Mouse (Mus musculus) myocyte (in vitro differentiated cells): ENCODE measurements around the gene Wrnip1. TPM values are rescaled to one million over a fixed set of nuclear protein-coding genes. Genes with fewer than 3 reads are reported as not detected.

Source experiments
- H3K27me3 ChIP-seq: one replicate; pipeline ENCODE4 v1.6.1; 2011; ENCODE audit not compliant: control insufficient read depth, insufficient read depth, insufficient read length
- H3K36me3 ChIP-seq: one replicate; pipeline ENCODE4 v1.6.1; 2011; ENCODE audit not compliant: control insufficient read depth, insufficient read depth
- H3K4me2 ChIP-seq: one replicate; pipeline ENCODE4 v1.6.1; 2011; ENCODE audit warnings: low read depth, control low read depth
- H3K4me3 ChIP-seq: one replicate; pipeline ENCODE4 v1.5.1; 2011; ENCODE audit warnings: mild to moderate bottlenecking, control low read depth, moderate library complexity
- H3K79me2 ChIP-seq: one replicate; pipeline ENCODE4 v1.6.1; 2011; ENCODE audit not compliant: control insufficient read depth, insufficient read depth
- H3ac ChIP-seq: one replicate; pipeline ENCODE4 v1.6.1; 2011; ENCODE audit not compliant: control insufficient read depth, insufficient read length
- CEBPB ChIP-seq: IDR thresholded peaks from 2 replicates; pipeline ENCODE4 v1.6.1; 2011; ENCODE audit warnings: mild to moderate bottlenecking, moderate library complexity; ENCODE audit not compliant: poor library complexity, insufficient read depth, severe bottlenecking
- E2F4 ChIP-seq: IDR thresholded peaks from one replicate; pipeline ENCODE4 v1.6.1; 2011; ENCODE audit warnings: mild to moderate bottlenecking, control low read depth, moderate library complexity; ENCODE audit not compliant: insufficient read depth
- MAX ChIP-seq: IDR thresholded peaks from one replicate; pipeline ENCODE4 v1.6.1; 2011; ENCODE audit warnings: low read depth, mild to moderate bottlenecking, control low read depth
- MYOD1 ChIP-seq, 3 experiments: IDR thresholded peaks; one replicate each; pipeline ENCODE4 v1.6.1; 2011; ENCODE audit warnings: control low read depth in 2 of 3, low read depth in 2 of 3, mild to moderate bottlenecking in 2 of 3, moderate library complexity in 1 of 3; ENCODE audit not compliant: insufficient read length in 2 of 3, control insufficient read depth in 1 of 3
- MYOG ChIP-seq, 3 experiments: IDR thresholded peaks; one replicate each; pipeline ENCODE4 v1.6.1; 2011; ENCODE audit warnings: control low read depth in 2 of 3, low read depth in 2 of 3, mild to moderate bottlenecking in 2 of 3; ENCODE audit not compliant: insufficient read length in 2 of 3, control insufficient read depth in 1 of 3, insufficient read depth in 1 of 3
- POLR2A ChIP-seq: IDR thresholded peaks from one replicate; pipeline ENCODE4 v1.6.1; 2011; ENCODE audit warnings: low read depth, mild to moderate bottlenecking, control low read depth, moderate library complexity; ENCODE audit not compliant: insufficient read length
- POLR2AphosphoS2 ChIP-seq: IDR thresholded peaks from one replicate; pipeline ENCODE4 v1.6.1; 2011; ENCODE audit warnings: low read depth, control low read depth; ENCODE audit not compliant: insufficient read length
- REST ChIP-seq: IDR thresholded peaks from one replicate; pipeline ENCODE4 v1.6.1; 2011; ENCODE audit warnings: mild to moderate bottlenecking, control low read depth, moderate library complexity; ENCODE audit not compliant: insufficient read depth, insufficient read length
- SRF ChIP-seq: IDR thresholded peaks from one replicate; pipeline ENCODE4 v1.6.1; 2011; ENCODE audit warnings: low read depth; ENCODE audit not compliant: control insufficient read depth, insufficient read length
- TCF12 ChIP-seq: IDR thresholded peaks from one replicate; pipeline ENCODE4 v1.6.1; 2011; ENCODE audit warnings: mild to moderate bottlenecking, control low read depth; ENCODE audit not compliant: poor library complexity, insufficient read depth, severe bottlenecking
- TCF3 ChIP-seq: IDR thresholded peaks from one replicate; pipeline ENCODE4 v1.6.1; 2011; ENCODE audit warnings: low read depth, control low read depth; ENCODE audit not compliant: insufficient read length
- USF1 ChIP-seq: IDR thresholded peaks from one replicate; pipeline ENCODE4 v1.6.1; 2011; ENCODE audit warnings: low read depth, mild to moderate bottlenecking, control low read depth, moderate library complexity
- polyA plus RNA-seq: library from polyadenylated mRNA; unstranded; fragments of >200 nt; fragmentation: generic; extraction: Trizol; gene quantifications from one replicate; pipeline ENCODE4 v1.2.1, GENCODE M21; 2012; ENCODE audit warnings: missing spikeins

Wrnip1 gene
- polyA plus RNA-seq = 22.4 TPM

DNA sequence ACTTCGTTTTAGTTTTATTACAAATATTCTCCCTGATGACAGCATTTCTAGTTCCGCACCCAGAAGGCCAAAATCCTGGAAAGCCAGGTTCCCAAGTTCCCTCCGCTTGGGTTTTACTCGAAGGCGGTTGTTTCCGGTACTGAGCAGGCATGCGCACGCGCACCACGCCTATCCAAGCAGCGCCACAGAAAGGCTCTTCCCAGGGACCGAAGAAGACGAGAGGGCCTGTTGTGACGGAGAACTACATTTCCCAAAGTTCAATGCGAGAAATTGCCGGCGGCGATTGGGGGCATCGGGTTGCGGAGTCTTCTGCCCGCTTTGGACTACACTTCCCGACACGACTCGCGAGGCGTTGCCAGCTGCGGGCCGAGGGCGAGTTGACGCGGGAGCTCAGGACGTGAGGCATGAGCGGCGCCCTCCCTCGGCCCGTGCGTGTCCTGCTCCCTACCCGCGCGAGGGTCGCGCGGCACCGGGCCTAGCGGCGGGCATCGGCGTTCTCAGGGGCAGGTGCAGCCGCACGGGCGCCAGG lies at the start of gene Wrnip1:
Gene Wrnip1 (plus strand): TSS at position 346 of the 529 bp plus-strand sequence.
- H3ac ChIP-seq = peak within 1 kb of the TSS; percentile 70
- H3K4me3 ChIP-seq = peak within 1 kb of the TSS; percentile 39
- no peaks in the 10 kb centered on the region for H3K27me3 ChIP-seq
- H3K79me2 ChIP-seq = peaks cover 41% of the 10 kb centered on the region
- no peak for TF ChIP-seq CEBPB
- TF ChIP-seq TCF3 = peak; percentile 2
- TF ChIP-seq USF1 = no peak
- peak in 2 of 3 experiments; percentile 60 to 72 for TF ChIP-seq MYOD1 (IDR thresholded peaks at IDR 0.05; ENCODE audit: control insufficient read depth in 1 of 3, insufficient read length in 2 of 3, low read depth in 2 of 3)
- no peak for TF ChIP-seq MAX
- TF ChIP-seq TCF12 = no peak
- no peak for TF ChIP-seq REST
- TF ChIP-seq POLR2A = peak; percentile 94
- peak; percentile 36 to 80 (median 73) for TF ChIP-seq MYOG (IDR thresholded peaks at IDR 0.05; ENCODE audit: control insufficient read depth in 1 of 3, insufficient read depth in 1 of 3, insufficient read length in 2 of 3, low read depth in 2 of 3)
- TF ChIP-seq POLR2AphosphoS2 = peak; percentile 75
- H3K36me3 ChIP-seq = peaks cover 8% of the 10 kb centered on the region
- peak within 1 kb of the TSS; percentile 99 for H3K4me2 ChIP-seq

DNA sequence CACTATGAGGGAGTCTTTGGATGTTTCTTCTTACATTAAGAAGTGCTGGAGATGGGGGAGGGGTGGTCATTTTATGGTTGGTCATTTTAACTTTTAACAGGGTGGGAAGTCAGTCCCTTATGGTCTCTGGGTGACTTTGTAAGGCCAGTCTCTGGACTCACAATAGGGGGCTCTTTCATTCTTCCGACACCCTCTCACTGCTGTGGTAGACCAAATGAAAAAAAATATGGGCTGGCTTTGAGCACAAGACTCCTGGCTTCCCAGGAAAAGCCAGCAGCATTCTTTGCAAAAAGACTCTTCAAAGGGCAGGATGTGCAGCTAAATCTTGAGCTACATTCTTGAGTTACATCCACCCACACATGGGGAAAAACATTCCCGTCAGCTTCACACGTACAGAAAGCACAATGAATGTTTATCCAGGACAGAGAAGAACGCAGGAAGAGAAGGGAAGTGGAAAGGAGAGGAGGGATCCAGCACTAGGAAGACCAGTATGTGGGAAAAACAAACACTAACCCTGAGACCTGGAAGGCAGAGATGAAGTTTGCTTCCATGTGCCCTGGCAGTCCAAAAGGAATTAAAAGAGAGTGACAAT lies 49.7 kb upstream of the Wrnip1 start:
- no peaks in the 10 kb centered on the region for H3K36me3 ChIP-seq
- H3K4me2 ChIP-seq = peak overlapping the region; percentile 65
- H3K27me3 ChIP-seq = no peaks in the 10 kb centered on the region
- no peak for TF ChIP-seq TCF3
- no peak for TF ChIP-seq MAX
- no peak for TF ChIP-seq USF1
- TF ChIP-seq POLR2AphosphoS2 = no peak
- TF ChIP-seq REST = no peak
- TF ChIP-seq TCF12 = no peak
- TF ChIP-seq MYOD1 (IDR thresholded peaks at IDR 0.05; ENCODE audit: control insufficient read depth in 1 of 3, insufficient read length in 2 of 3, low read depth in 2 of 3) = no peak
- TF ChIP-seq E2F4 = no peak
- no peak for TF ChIP-seq MYOG (IDR thresholded peaks at IDR 0.05; ENCODE audit: control insufficient read depth in 1 of 3, insufficient read depth in 1 of 3, insufficient read length in 2 of 3, low read depth in 2 of 3)
- TF ChIP-seq CEBPB = no peak
- no peak for TF ChIP-seq POLR2A
- no peak for TF ChIP-seq SRF
- no peak overlapping the region for H3K4me3 ChIP-seq
- H3ac ChIP-seq = no peak overlapping the region
- H3K79me2 ChIP-seq = no peaks in the 10 kb centered on the region

DNA sequence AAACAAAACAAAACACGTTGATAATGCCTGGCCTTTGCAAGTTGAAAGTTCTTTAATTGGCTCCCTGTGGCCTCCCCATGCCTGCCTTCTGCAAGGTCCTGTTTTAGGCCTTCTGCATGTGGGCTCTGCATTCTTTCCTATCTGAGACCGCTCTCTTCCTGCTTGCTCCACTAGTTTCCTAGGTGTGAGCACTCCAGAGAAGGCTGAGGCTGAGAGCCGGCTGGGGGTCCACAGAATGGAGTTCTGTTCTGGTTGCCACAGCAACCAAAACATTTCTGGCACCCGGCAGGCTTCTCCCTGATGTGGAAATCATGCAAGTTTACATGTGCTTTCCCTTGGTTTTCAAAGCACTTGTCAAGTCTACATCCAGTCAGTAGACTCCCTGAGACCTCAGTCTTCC lies 42.8 kb upstream of the Wrnip1 start:
- no peak overlapping the region for H3ac ChIP-seq
- H3K4me3 ChIP-seq = no peak overlapping the region

DNA sequence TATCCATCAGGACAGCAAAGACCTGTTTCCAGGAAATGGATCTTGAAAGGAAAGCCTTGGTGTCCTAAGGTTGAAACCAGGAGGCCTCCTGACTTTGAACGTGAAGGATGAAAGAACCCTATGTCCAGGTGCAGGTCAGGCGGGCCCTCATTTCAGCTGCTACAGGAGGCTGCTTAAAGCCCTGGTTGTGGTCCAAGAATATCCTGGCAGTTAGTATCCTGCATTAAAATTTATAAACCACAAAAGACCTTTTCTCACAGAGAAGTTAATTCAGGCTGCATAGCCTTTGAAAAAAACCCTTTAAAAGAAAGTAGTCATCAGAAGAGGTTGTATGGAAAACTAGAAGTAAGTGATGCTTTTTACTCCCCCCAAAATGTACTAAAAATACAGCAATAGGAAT lies 41.0 kb upstream of the Wrnip1 start:
- TF ChIP-seq POLR2AphosphoS2 = no peak
- TF ChIP-seq CEBPB = no peak
- TF ChIP-seq MYOG (IDR thresholded peaks at IDR 0.05; ENCODE audit: control insufficient read depth in 1 of 3, insufficient read depth in 1 of 3, insufficient read length in 2 of 3, low read depth in 2 of 3) = no peak
- TF ChIP-seq MAX = no peak
- no peak for TF ChIP-seq USF1
- TF ChIP-seq TCF3 = no peak
- no peak for TF ChIP-seq REST
- no peak for TF ChIP-seq TCF12
- no peak for TF ChIP-seq MYOD1 (IDR thresholded peaks at IDR 0.05; ENCODE audit: control insufficient read depth in 1 of 3, insufficient read length in 2 of 3, low read depth in 2 of 3)
- no peak for TF ChIP-seq POLR2A
- no peak for TF ChIP-seq SRF
- no peak for TF ChIP-seq E2F4

More for the DNA sequence above, 42.8 kb upstream of the Wrnip1 start:
- H3K4me2 ChIP-seq = no peak overlapping the region
- H3K27me3 ChIP-seq = no peaks in the 10 kb centered on the region
- TF ChIP-seq TCF3 = no peak
- no peak for TF ChIP-seq E2F4
- TF ChIP-seq SRF = no peak
- no peak for TF ChIP-seq USF1
- no peak for TF ChIP-seq MAX
- no peak for TF ChIP-seq POLR2A
- TF ChIP-seq MYOG (IDR thresholded peaks at IDR 0.05; ENCODE audit: control insufficient read depth in 1 of 3, insufficient read depth in 1 of 3, insufficient read length in 2 of 3, low read depth in 2 of 3) = no peak
- no peaks in the 10 kb centered on the region for H3K36me3 ChIP-seq
- H3K79me2 ChIP-seq = no peaks in the 10 kb centered on the region

DNA sequence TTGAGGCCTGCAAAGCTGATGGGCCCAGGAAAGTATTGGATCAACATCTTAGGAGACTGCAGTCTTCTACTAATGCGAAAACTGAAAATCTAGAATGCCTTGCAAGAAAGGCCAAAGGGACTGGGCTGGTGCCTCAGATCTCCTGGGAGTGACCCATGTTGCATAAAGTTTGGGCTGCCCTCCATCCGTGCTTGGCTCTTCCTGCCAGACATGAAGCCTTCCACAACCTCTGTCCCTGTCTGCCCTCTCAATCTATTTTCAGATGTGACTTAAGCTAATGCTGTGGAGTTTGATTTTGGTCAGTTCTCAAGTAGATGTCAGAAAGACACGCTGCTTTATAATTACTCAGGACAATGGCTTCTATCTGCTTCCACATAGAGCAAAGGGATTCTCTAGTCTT lies 38.7 kb upstream of the Wrnip1 start:
- TF ChIP-seq CEBPB (no peak), E2F4 (no peak), MYOG (IDR thresholded peaks at IDR 0.05; ENCODE audit: control insufficient read depth in 1 of 3, insufficient read depth in 1 of 3, insufficient read length in 2 of 3, low read depth in 2 of 3) (no peak), MYOD1 (IDR thresholded peaks at IDR 0.05; ENCODE audit: control insufficient read depth in 1 of 3, insufficient read length in 2 of 3, low read depth in 2 of 3) (no peak), REST (no peak), TCF3 (no peak), POLR2AphosphoS2 (no peak), TCF12 (no peak), MAX (no peak), SRF (no peak), POLR2A (no peak), USF1 (no peak)
- no peak overlapping the region for H3ac ChIP-seq
- no peak overlapping the region for H3K4me2 ChIP-seq
- no peaks in the 10 kb centered on the region for H3K27me3 ChIP-seq
- H3K4me3 ChIP-seq = no peak overlapping the region
- H3K36me3 ChIP-seq = no peaks in the 10 kb centered on the region
- peaks cover 11% of the 10 kb centered on the region for H3K79me2 ChIP-seq

More for the DNA sequence above, 41.0 kb upstream of the Wrnip1 start:
- H3K4me2 ChIP-seq = no peak overlapping the region
- no peaks in the 10 kb centered on the region for H3K27me3 ChIP-seq
- H3ac ChIP-seq = no peak overlapping the region
- no peaks in the 10 kb centered on the region for H3K36me3 ChIP-seq
- H3K79me2 ChIP-seq = peaks cover 1% of the 10 kb centered on the region
- H3K4me3 ChIP-seq = no peak overlapping the region
